Mouse (Mus musculus) cortical plate, adult 2 months (tissue): ENCODE measurements around the gene Trim50.

Experiments used
- CTCF ChIP-seq: fragments of 200-500 bp; IDR thresholded peaks from 2 replicates; pipeline ENCODE4 v1.5.1; 2011; ENCODE audit warnings: mild to moderate bottlenecking, control low read depth, low read length; ENCODE audit not compliant: insufficient read depth; ENCODE audit errors: extremely low read depth
- POLR2A ChIP-seq: fragments of 200-500 bp; IDR thresholded peaks from 2 replicates; pipeline ENCODE4 v1.6.1; 2011; ENCODE audit warnings: mild to moderate bottlenecking, low read length, control low read depth; ENCODE audit not compliant: insufficient read depth; ENCODE audit errors: extremely low read depth

GRCm38 (mm10) chr5:135380681-135381080 lies 27.6 kb downstream of the Trim50 start:
- TF ChIP-seq POLR2A (no peak), CTCF (no peak)
